Mouse (Mus musculus) frontal cortex, adult 2 months (tissue): ENCODE measurements around the gene Olfr1378. TPM values are rescaled to one million over a fixed set of nuclear protein-coding genes. Genes with fewer than 3 reads are reported as not detected.

ENCODE experiments used
- DNase-seq, 2 experiments: peaks; one replicate each; pipeline ENCODE4 v3.0.0; 2022; ENCODE audit warnings: low spot score in 1 of 2; ENCODE audit errors: extremely low spot score in 1 of 2
- polyA plus RNA-seq: library from polyadenylated mRNA; depleted of rRNA; stranded (reverse); fragments of >200 nt; gene quantifications from 2 replicates; pipeline ENCODE4 v1.2.3, GENCODE M21; 2012; rRNA removed

Olfr1378 gene
- polyA plus RNA-seq, result not detected in 2 replicates

- DNase-seq, result no peak
Observed at GRCm38 (mm10) chr11:50966230-50966629, at the start of gene Olfr1378. TSS of gene Olfr1378 (plus strand) at chr11:50966530.

GRCm38 (mm10) chr11:50930469-50931014 is 35.8 kb upstream of the Olfr1378 start:
- no peak for DNase-seq

GRCm38 (mm10) chr11:50931021-50931420 is 35.3 kb upstream of the Olfr1378 start:
- DNase-seq, result peak in 1 of 2 experiments; percentile 33

- peak; percentile 83 to 91 for DNase-seq
Observed at GRCm38 (mm10) chr11:50931451-50931866, 34.9 kb upstream of the Olfr1378 start, which contains the start of gene Zfp354b. TSS of gene Zfp354b (minus strand) at chr11:50931633.

GRCm38 (mm10) chr11:50932040-50932439 is 34.3 kb upstream of the Olfr1378 start:
- DNase-seq, result no peak

- DNase-seq, result no peak
Observed at GRCm38 (mm10) chr11:50938435-50938834, 27.9 kb upstream of the Olfr1378 start.

- peak in 1 of 2 experiments; percentile 66 for DNase-seq
Observed at GRCm38 (mm10) chr11:50939621-50940366, 26.5 kb upstream of the Olfr1378 start.

- DNase-seq, result no peak
Observed at GRCm38 (mm10) chr11:50942386-50942785, 23.9 kb upstream of the Olfr1378 start.

- no peak for DNase-seq
Observed at GRCm38 (mm10) chr11:50943506-50943905, 22.8 kb upstream of the Olfr1378 start, which contains the start of gene 4933414I15Rik. TSS of gene 4933414I15Rik (minus strand) at chr11:50943765.

GRCm38 (mm10) chr11:50952290-50952689 is 14.0 kb upstream of the Olfr1378 start:
- DNase-seq, result peak; percentile 10 to 61

- DNase-seq, result no peak
Observed at GRCm38 (mm10) chr11:50953665-50954064, 12.7 kb upstream of the Olfr1378 start, which contains the start of gene Prop1. TSS of gene Prop1 (minus strand) at chr11:50953765.

- DNase-seq, result no peak
Observed at GRCm38 (mm10) chr11:50964886-50965285, 1.4 kb upstream of the Olfr1378 start.

GRCm38 (mm10) chr11:50977216-50977615 is 10.9 kb downstream of the Olfr1378 start:
- peak in 1 of 2 experiments; percentile 0 for DNase-seq

- DNase-seq, result no peak
Observed at GRCm38 (mm10) chr11:50981667-50982066, 15.3 kb downstream of the Olfr1378 start, which contains the start of gene Olfr1377. TSS of gene Olfr1377 (plus strand) at chr11:50981967.

- no peak for DNase-seq
Observed at GRCm38 (mm10) chr11:51003296-51003695, 37.0 kb downstream of the Olfr1378 start, which contains the start of gene Olfr51. TSS of gene Olfr51 (plus strand) at chr11:51003596.

- DNase-seq, result no peak
Observed at GRCm38 (mm10) chr11:51011821-51012220, 45.5 kb downstream of the Olfr1378 start.

GRCm38 (mm10) chr11:51013936-51014335 is 47.6 kb downstream of the Olfr1378 start, which contains the start of gene Olfr54:
TSS of gene Olfr54 (plus strand) at chr11:51014236.
- DNase-seq, result no peak

GRCm38 (mm10) chr11:51016341-51016740 is 50.0 kb downstream of the Olfr1378 start:
- no peak for DNase-seq
